Mouse (Mus musculus): ENCODE data around the gene Magi1. TPM values are rescaled to one million over a fixed set of nuclear protein-coding genes. Genes with fewer than 3 reads are reported as not detected.

The Magi1 gene
- polyA plus RNA-seq, 1 experiment from 2014 or later = 29.1 TPM

DNA sequence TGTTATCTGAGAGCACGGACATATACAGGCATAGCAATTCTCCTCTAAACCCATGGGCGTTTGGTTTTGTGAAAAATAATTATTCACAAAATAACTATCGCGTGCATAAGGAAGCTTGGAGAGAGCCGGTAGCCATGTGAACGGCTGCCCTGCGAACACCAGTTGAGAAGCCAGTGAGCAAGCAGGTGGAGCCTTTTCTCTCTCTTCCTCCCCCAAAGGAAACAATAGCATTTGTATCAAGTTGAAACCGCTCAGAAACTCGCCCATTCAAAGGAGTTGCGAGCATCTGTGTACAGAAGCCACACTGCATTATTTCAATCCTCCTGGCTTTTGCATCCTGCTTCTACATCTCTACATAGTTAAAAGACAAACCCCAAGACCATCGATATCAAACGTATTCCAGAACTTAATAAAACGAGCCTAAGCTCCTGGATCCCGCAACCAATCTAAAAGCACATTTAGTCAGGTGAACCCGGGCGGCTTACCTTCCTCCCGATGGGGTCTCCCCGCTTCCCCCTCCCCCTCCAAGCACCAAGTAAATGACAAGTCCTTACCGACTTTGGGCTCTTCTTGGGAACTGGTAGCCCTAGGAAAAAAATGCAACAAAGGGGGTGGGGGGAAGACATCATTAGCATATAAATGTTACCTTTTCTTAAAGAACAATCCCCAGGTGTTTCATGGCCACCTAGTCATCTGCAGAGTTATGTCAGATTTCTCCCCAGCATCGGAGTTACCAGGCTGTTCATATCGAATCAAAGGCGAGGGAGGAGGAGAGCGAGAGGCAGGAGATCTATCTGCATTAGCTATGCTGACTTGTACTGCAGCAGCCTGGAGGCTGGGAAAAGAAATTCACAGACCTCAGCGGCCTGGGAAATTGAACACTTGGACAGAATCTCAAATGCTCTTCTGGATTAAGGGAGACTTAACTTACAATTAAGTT lies 566.8 kb downstream of the Magi1 start:
- Histone ChIP-seq H3K9ac (peak overlapping the region; percentile 67), H3K9me3 (no peaks in the 10 kb centered on the region), H3K27ac (peak overlapping the region; percentile 61), H3K4me2 (peak overlapping the region; percentile 57), H3K36me3 (no peaks in the 10 kb centered on the region), H3K4me1 (replicated peaks) (peaks cover 40% of the 10 kb centered on the region), H3K27me3 (no peaks in the 10 kb centered on the region), H3K4me3 (peak overlapping the region; percentile 39)
- peak; percentile 53; the same call in 1 of the 2 replicates for ATAC-seq (ENCODE audit: low FRiP score)
- WGBS = 7% methylated on average over 24 of the region's 24 CpGs

DNA sequence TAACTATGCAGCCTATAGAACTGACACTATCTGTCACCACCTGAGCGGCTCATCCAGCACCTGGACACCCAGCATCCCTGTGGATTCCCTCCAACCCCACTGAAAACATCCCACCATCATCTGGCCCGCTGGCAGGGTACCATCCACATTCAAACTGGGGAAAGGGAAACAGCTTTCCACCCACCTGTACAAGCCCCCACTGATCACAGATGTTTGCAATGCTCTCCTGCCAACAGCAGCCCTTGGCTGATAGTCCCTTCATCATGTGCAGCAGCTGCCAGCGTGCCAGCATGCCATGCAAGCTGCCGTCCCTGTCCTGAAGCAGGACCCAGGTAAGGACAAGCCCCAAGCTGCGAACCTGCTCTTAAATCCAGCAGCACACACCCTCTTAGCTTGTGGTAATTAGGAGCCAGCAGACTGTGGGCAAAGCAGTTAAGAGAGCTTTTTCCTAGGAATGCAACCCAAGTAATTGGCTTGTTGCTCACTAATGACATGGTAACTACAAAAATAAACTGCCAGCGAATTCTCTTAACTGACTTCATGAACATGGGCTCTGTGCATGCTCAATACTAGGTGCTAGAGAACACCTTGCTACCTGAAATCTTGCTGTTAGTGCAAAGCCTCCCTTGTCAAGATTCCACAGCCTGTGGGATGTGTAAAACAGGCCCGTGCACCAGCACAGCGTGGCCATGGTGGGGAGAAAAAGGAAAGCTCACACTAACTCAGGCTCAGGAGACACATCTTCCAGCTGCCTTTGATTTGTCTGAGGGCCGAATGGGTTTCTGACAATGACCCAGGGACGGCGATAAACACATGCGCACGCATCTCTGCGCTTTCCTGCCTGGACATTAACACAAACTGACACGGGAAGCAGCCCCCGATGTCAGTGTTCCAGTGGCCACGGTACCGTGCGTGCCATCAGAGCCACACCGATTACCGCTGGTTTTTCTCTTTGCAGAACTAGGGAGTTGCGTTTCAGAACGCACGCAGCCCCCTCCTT lies 568.2 kb downstream of the Magi1 start:
- ATAC-seq (ENCODE audit: low FRiP score) = 0 out of 2 replicates have a peak, but pooled peaks have one; percentile 65
- H3K27me3 ChIP-seq = no peaks in the 10 kb centered on the region
- H3K9ac ChIP-seq = peak overlapping the region; percentile 67
- no peaks in the 10 kb centered on the region for H3K9me3 ChIP-seq
- H3K4me3 ChIP-seq = peak overlapping the region; percentile 39
- WGBS = 45% methylated on average over 24 of the region's 24 CpGs
- H3K4me2 ChIP-seq = peak overlapping the region; percentile 57
- H3K27ac ChIP-seq = peak overlapping the region; percentile 31
- H3K36me3 ChIP-seq = no peaks in the 10 kb centered on the region
- H3K4me1 ChIP-seq (replicated peaks) = peaks cover 40% of the 10 kb centered on the region

DNA sequence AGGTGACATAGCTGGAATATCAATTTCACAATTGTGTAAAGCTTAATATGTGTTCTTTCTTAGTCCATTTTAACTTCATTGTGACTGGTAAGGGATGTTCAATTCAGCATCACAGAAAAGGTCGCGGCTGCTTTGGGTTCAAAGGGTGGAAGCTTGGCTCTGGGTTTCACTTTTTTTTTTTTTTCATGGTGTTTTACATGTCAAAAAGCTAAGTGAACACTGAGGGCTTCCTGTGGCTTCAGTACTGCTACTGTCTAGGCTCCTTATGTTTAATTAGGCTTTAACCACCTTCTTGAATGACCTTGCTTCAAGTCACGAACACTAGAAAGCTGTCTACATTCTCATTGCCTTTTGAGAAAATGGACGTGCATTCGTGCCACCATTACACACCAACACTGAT lies 579.4 kb downstream of the Magi1 start:
- WGBS = 45% methylated on average over 5 of the region's 5 CpGs
- Histone ChIP-seq H3K4me3 (no peak overlapping the region), H3K27ac (no peak overlapping the region), H3K4me2 (no peak overlapping the region), H3K36me3 (peaks cover 23% of the 10 kb centered on the region), H3K9me3 (no peaks in the 10 kb centered on the region), H3K9ac (no peak overlapping the region), H3K27me3 (no peaks in the 10 kb centered on the region), H3K4me1 (replicated peaks) (peaks cover 8% of the 10 kb centered on the region; the same call in 1 of the 2 replicates)
- no peak for ATAC-seq (ENCODE audit: low FRiP score)

DNA sequence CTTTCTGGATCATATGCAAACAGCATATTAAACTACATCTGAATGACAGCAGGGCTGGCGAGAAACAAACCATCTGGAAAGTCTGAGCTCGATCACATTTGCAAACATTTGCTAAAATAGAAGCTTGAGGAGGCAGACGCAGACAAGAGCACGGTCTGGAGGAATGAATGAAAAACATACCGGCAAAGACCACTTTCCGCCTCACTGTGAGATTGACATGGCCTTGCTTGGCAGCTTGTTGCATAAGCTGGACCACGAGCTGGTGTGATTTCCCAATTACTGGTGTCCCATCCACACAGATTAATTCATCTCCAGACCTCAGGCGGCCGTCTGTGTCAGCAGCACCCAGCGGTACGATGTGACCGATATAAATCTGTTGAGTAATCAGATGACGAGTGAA lies 584.3 kb downstream of the Magi1 start:
- Histone ChIP-seq H3K36me3 (peaks cover 53% of the 10 kb centered on the region), H3K4me1 (replicated peaks) (peaks cover 5% of the 10 kb centered on the region), H3K4me2 (no peak overlapping the region), H3K4me3 (no peak overlapping the region), H3K9me3 (no peaks in the 10 kb centered on the region), H3K9ac (no peak overlapping the region), H3K27me3 (no peaks in the 10 kb centered on the region), H3K27ac (no peak overlapping the region)
- no peak for ATAC-seq (ENCODE audit: low FRiP score)
- 80% methylated on average over 13 of the region's 13 CpGs for WGBS

DNA sequence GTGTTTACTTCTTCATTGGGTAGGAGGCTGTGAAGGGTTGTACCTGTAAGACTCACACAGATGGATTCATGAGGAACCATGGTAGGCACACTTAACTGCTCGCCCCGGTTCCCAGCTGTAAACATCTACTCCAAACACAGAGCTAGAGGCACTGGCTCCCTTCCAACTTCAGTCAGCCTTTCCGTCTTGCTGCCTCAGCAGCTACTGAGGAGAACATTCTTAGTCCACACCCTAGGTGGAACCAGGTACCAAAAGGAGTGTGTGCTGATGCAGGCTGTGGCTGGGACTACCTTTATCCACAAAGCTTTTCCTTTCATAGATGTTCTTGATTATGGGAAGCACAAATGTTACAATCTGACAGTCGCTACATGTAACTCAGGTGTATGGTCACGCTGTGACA lies 585.8 kb downstream of the Magi1 start:
- no peaks in the 10 kb centered on the region for H3K9me3 ChIP-seq
- 89% methylated on average over 5 of the region's 5 CpGs for WGBS
- no peak overlapping the region for H3K9ac ChIP-seq
- ATAC-seq (ENCODE audit: low FRiP score) = no peak
- no peak overlapping the region for H3K27ac ChIP-seq
- peaks cover 56% of the 10 kb centered on the region for H3K36me3 ChIP-seq
- no peak overlapping the region for H3K4me3 ChIP-seq
- H3K4me1 ChIP-seq (replicated peaks) = peaks cover 5% of the 10 kb centered on the region
- H3K4me2 ChIP-seq = no peak overlapping the region
- no peaks in the 10 kb centered on the region for H3K27me3 ChIP-seq

DNA sequence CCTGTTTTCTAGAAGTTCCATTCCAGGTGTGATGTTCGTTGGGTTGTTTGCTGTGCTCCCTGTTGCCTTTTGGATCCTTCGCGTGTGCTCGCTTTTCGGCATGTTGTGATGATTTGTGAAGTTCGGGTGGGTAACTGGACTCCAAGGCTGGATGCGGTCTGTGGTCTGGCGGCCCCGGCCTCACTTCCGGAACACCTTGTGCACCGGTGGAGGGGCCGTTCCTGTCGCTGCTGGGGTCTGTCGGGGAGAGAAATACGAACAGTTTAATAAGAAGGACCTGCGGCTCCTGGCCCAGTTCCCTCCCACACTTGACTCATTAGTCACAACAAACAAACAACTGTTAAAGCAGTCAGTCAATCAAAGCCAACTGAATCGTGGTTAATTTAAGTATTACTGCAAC lies 605.0 kb downstream of the Magi1 start:
- Histone ChIP-seq H3K4me3 (no peak overlapping the region), H3K9ac (no peak overlapping the region), H3K9me3 (no peaks in the 10 kb centered on the region), H3K27ac (no peak overlapping the region), H3K4me2 (no peak overlapping the region), H3K27me3 (no peaks in the 10 kb centered on the region), H3K36me3 (peaks cover 50% of the 10 kb centered on the region), H3K4me1 (replicated peaks) (no peaks in the 10 kb centered on the region)
- WGBS = 83% methylated on average over 17 of the region's 17 CpGs
- ATAC-seq (ENCODE audit: low FRiP score) = no peak

DNA sequence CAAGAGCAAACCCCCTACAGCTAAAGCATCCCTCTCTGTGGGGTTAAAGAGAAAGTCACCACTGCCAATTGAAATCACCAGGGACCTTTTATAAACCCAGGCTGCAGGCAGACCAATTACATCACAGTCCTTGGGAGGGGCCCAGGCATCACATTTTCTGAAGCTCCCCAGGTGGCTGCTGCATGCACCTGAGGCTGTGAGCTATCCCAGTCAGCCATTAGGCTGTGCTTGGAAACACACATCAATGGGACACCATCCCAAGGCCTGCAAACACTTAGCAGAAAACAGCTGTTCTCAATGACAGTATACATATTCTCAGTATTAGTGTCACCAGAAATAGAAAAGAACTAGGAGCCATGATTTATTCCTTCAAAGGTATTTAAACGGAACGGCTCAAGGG lies 617.0 kb downstream of the Magi1 start:
- Histone ChIP-seq H3K4me1 (replicated peaks) (peaks cover 5% of the 10 kb centered on the region), H3K36me3 (no peaks in the 10 kb centered on the region), H3K9me3 (no peaks in the 10 kb centered on the region), H3K9ac (no peak overlapping the region), H3K4me2 (no peak overlapping the region), H3K4me3 (no peak overlapping the region), H3K27me3 (no peaks in the 10 kb centered on the region), H3K27ac (no peak overlapping the region)
- 55% methylated on average over 2 of the region's 2 CpGs for WGBS
- no peak for ATAC-seq (ENCODE audit: low FRiP score)

DNA sequence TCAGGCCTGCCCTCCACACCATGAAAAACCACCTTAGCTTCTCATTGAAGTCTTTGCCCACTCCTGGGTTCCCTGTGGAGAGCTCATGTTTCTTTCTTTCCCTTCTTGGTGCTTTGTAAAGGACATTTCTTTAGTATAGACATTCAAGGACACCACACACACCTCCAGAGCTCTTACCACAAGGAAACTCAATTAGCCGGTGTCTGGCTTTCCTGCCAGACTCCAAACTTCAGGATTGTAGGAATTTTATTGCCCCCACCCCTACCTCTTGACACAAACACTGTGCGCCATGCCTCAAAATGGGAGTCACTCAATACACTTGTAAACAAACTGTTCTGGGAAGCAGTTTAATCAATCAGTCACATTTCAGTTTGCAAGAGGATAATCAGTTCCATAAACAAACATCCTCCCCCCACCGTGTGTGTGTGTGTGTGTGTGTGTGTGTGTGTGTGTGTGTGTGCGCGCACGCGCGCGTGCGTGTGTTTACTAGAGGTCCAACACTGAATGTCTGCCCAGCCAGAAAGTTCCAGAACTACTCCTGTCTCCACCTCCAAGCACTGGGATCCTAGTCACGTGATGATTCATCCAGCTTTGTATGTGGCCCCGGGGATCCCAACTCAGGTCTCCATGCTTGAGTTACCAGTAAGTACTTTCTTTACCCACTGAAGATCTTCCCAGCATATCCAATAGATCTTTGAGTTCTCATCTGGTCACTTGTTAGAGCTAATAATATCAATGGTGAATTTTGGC lies 618.5 kb downstream of the Magi1 start:
- no peaks in the 10 kb centered on the region for H3K27me3 ChIP-seq
- ATAC-seq (ENCODE audit: low FRiP score) = no peak
- H3K9me3 ChIP-seq = no peaks in the 10 kb centered on the region
- 93% methylated on average over 12 of the region's 12 CpGs for WGBS
- no peak overlapping the region for H3K27ac ChIP-seq
- peaks cover 5% of the 10 kb centered on the region for H3K4me1 ChIP-seq (replicated peaks)
- no peaks in the 10 kb centered on the region for H3K36me3 ChIP-seq
- H3K4me3 ChIP-seq = no peak overlapping the region
- no peak overlapping the region for H3K9ac ChIP-seq
- H3K4me2 ChIP-seq = no peak overlapping the region

DNA sequence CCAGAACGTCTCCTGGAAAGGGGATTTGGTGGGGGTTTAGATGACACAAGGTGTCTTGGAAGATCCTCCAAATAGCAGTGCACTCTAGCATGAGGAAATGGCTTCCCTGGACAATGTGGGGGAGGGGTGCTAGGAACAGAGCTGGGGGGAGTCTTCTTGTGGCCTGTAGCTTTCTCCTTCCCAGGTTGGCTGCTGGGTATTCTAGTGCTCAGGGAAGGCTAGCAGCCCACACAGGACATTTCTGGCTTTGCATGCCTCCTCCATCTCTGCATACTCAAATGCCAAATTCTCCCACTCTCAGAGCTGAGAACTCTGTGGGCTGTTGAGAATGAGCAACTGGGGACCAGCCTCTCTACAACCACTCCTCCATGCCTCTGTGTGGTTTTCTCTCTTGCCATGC lies 622.6 kb downstream of the Magi1 start:
- Histone ChIP-seq H3K36me3 (no peaks in the 10 kb centered on the region), H3K4me3 (no peak overlapping the region), H3K9me3 (no peaks in the 10 kb centered on the region), H3K27me3 (no peaks in the 10 kb centered on the region), H3K4me1 (replicated peaks) (no peaks in the 10 kb centered on the region), H3K9ac (no peak overlapping the region), H3K27ac (no peak overlapping the region), H3K4me2 (no peak overlapping the region)
- no peak for ATAC-seq (ENCODE audit: low FRiP score)
- whole genome bisulfite sequencing = 78% methylated on average over 1 of the region's 1 CpGs

DNA sequence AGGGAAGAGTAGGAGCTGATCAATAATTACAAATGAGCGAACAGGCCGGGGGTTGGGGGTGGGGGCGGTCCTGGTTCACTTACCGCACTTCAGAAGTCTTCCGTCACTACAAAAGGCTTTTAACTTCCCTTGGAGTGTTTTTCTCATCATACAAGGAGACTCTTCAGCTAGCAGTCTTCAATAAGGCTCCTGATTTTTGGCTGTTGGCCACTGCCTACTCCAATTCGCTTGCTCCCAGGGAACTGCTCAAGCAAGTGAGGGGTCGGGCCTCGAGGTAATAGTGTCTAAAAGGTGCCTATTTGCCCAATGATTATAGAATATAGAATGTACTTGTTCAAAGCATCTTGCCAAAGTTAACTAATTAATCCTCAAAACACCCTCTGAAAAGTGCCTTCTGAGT lies 624.2 kb downstream of the Magi1 start:
- H3K4me1 ChIP-seq (replicated peaks) = no peaks in the 10 kb centered on the region
- no peak overlapping the region for H3K9ac ChIP-seq
- H3K27ac ChIP-seq = no peak overlapping the region
- no peak overlapping the region for H3K4me3 ChIP-seq
- WGBS = 41% methylated on average over 8 of the region's 8 CpGs
- ATAC-seq (ENCODE audit: low FRiP score) = no peak
- no peaks in the 10 kb centered on the region for H3K36me3 ChIP-seq
- no peak overlapping the region for H3K4me2 ChIP-seq
- H3K27me3 ChIP-seq = no peaks in the 10 kb centered on the region
- H3K9me3 ChIP-seq = no peaks in the 10 kb centered on the region

DNA sequence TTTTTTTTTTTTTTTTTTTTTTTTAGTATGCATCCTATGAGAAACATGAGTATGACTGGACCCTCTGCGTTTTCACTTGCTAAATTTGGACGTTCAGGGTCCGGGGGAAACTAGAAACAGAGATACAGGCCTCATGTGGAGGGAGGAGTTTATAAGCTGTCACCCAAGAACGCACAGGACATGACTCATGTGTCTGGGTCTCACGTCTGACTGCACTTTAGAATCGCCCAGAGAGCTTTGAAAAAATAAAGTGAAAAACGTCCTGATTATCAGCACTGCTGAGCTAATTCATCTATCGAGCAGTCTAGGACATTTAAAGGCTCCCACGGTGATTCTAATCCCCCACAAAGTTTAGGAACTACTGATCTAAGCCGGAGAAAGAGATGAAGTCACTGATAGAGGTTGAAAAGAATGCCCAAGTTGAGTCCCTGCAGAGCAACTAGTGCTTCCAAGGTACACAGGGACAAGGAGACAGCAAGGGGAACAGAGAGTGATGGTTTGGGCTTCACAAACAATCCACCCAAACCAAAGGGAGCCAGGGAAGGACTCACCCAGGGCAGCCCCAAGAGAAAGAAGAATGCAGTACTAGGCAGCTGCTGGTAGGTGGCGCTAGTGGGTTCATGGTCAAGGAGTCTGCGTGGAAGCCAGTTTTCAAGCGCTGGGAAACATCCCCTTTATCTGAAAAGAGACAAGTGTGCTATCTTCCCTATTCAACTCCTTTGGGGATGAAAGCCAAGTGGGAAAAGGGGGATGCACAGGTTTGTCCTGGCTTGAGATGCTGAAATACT lies 626.3 kb downstream of the Magi1 start:
- WGBS = 38% methylated on average over 13 of the region's 13 CpGs
- Histone ChIP-seq H3K9me3 (no peaks in the 10 kb centered on the region), H3K4me2 (no peak overlapping the region), H3K9ac (no peak overlapping the region), H3K27ac (no peak overlapping the region), H3K36me3 (no peaks in the 10 kb centered on the region), H3K4me3 (no peak overlapping the region), H3K27me3 (no peaks in the 10 kb centered on the region), H3K4me1 (replicated peaks) (no peaks in the 10 kb centered on the region)
- no peak for ATAC-seq (ENCODE audit: low FRiP score)

Data from hindbrain, embryonic 13.5 days (tissue).